Mouse (Mus musculus): ENCODE measurements around the gene Fbln2. TPM values are rescaled to one million over a fixed set of nuclear protein-coding genes. Genes with fewer than 3 reads are reported as not detected.

The Fbln2 gene
- total and polyA plus RNA-seq, 3 experiments = 0.81 TPM; not detected in 2

- Histone ChIP-seq H3K9ac (ENCODE audit: insufficient read depth, low read depth) (no peak overlapping the region), H3K4me3 (replicated peaks in 1 of 3; ENCODE audit: low read depth in 2 of 3, low read length in 2 of 3, poor library complexity in 1 of 3) (no peak overlapping the region), H3K9me3 (replicated peaks; ENCODE audit: low read length) (no peaks in the 10 kb centered on the region), H3K27me3 (replicated peaks) (peaks cover 98% of the 10 kb centered on the region), H3K36me3 (replicated peaks in 1 of 2; ENCODE audit: control insufficient read depth in 1 of 2, insufficient read depth in 1 of 2, low read length in 1 of 2) (no peaks in the 10 kb centered on the region), H3K4me1 (ENCODE audit: control insufficient read depth in 1 of 2, insufficient read depth in 2 of 2) (no peaks in the 10 kb centered on the region), H3K27ac (ENCODE audit: insufficient read depth, low read depth) (no peak overlapping the region), H3K4me2 (ENCODE audit: insufficient read depth, low read depth, poor library complexity, severe bottlenecking) (no peak overlapping the region), H3K79me2 (replicated peaks; ENCODE audit: control insufficient read depth, extremely low read depth, insufficient read depth, poor library complexity, severe bottlenecking) (no peaks in the 10 kb centered on the region)
- dilution Hi-C loops (cut with MboI; ENCODE audit: extremely low pct_ligation_motif_present, extremely low pct_unique_long_range_greater_than_20kb, low sequenced_read_pairs) (no loop called here), in situ Hi-C loops (cut with MboI; ENCODE audit: low pct_ligation_motif_present, low pct_unique_long_range_greater_than_20kb, low sequenced_read_pairs) (no loop called here)
- DNase-seq (ENCODE audit: extremely low read depth) = no peak
- TF ChIP-seq MXI1 (IDR thresholded peaks at IDR 0.05; ENCODE audit: low read depth, low read length) (no peak), SMC3 (IDR thresholded peaks at IDR 0.05; ENCODE audit: low read depth, low read length) (no peak)
Measured at GRCm38 (mm10) chr6:91187871-91188270, 24.4 kb upstream of the Fbln2 start.

GRCm38 (mm10) chr6:91189971-91190370, 22.3 kb upstream of the Fbln2 start:
- in situ Hi-C loops (cut with MboI; ENCODE audit: low pct_ligation_motif_present, low pct_unique_long_range_greater_than_20kb, low sequenced_read_pairs) = no loop called here
- H3K36me3 ChIP-seq (replicated peaks in 1 of 2; ENCODE audit: control insufficient read depth in 1 of 2, insufficient read depth in 1 of 2, low read length in 1 of 2) = no peaks in the 10 kb centered on the region
- no peaks in the 10 kb centered on the region for H3K79me2 ChIP-seq (replicated peaks; ENCODE audit: control insufficient read depth, extremely low read depth, insufficient read depth, poor library complexity, severe bottlenecking)
- no peak overlapping the region for H3K9ac ChIP-seq (ENCODE audit: insufficient read depth, low read depth)
- DNase-seq (ENCODE audit: extremely low read depth) = no peak
- H3K9me3 ChIP-seq (replicated peaks; ENCODE audit: low read length) = no peaks in the 10 kb centered on the region
- dilution Hi-C loops (cut with MboI; ENCODE audit: extremely low pct_ligation_motif_present, extremely low pct_unique_long_range_greater_than_20kb, low sequenced_read_pairs) = no loop called here
- no peaks in the 10 kb centered on the region for H3K4me1 ChIP-seq (ENCODE audit: control insufficient read depth in 1 of 2, insufficient read depth in 2 of 2)
- no peak overlapping the region for H3K4me3 ChIP-seq (replicated peaks in 1 of 3; ENCODE audit: low read depth in 2 of 3, low read length in 2 of 3, poor library complexity in 1 of 3)
- no peak overlapping the region for H3K27ac ChIP-seq (ENCODE audit: insufficient read depth, low read depth)
- no peak overlapping the region for H3K4me2 ChIP-seq (ENCODE audit: insufficient read depth, low read depth, poor library complexity, severe bottlenecking)
- peaks cover 98% of the 10 kb centered on the region for H3K27me3 ChIP-seq (replicated peaks)
- TF ChIP-seq RCOR1 (conservative IDR thresholded peaks at IDR 0.05; ENCODE audit: low read depth, low read length) (no peak), PAX5 (IDR thresholded peaks at IDR 0.05; ENCODE audit: low read length) (no peak), NRF1 (IDR thresholded peaks at IDR 0.05; ENCODE audit: low read depth, low read length) (no peak), IRF4 (IDR thresholded peaks at IDR 0.05; ENCODE audit: low read depth, low read length) (no peak), CHD1 (IDR thresholded peaks at IDR 0.05; ENCODE audit: low read depth, low read length) (no peak), RAD21 (IDR thresholded peaks at IDR 0.05; ENCODE audit: low read depth, low read length) (no peak)

GRCm38 (mm10) chr6:91191465-91191864, 20.8 kb upstream of the Fbln2 start:
- DNase-seq (ENCODE audit: extremely low read depth) = no peak
- H3K4me2 ChIP-seq (ENCODE audit: insufficient read depth, low read depth, poor library complexity, severe bottlenecking) = no peak overlapping the region
- H3K9me3 ChIP-seq (replicated peaks; ENCODE audit: low read length) = no peaks in the 10 kb centered on the region
- H3K4me3 ChIP-seq (replicated peaks in 1 of 3; ENCODE audit: low read depth in 2 of 3, low read length in 2 of 3, poor library complexity in 1 of 3) = no peak overlapping the region
- H3K27ac ChIP-seq (ENCODE audit: insufficient read depth, low read depth) = no peak overlapping the region
- H3K4me1 ChIP-seq (ENCODE audit: control insufficient read depth in 1 of 2, insufficient read depth in 2 of 2) = no peaks in the 10 kb centered on the region
- H3K9ac ChIP-seq (ENCODE audit: insufficient read depth, low read depth) = no peak overlapping the region
- dilution Hi-C loops (cut with MboI; ENCODE audit: extremely low pct_ligation_motif_present, extremely low pct_unique_long_range_greater_than_20kb, low sequenced_read_pairs) = no loop called here
- in situ Hi-C loops (cut with MboI; ENCODE audit: low pct_ligation_motif_present, low pct_unique_long_range_greater_than_20kb, low sequenced_read_pairs) = no loop called here
- TF ChIP-seq E2F4 (IDR thresholded peaks at IDR 0.05; ENCODE audit: insufficient replicate concordance, low read depth, low read length) (no peak), ZMIZ1 (IDR thresholded peaks at IDR 0.05; ENCODE audit: low read depth, low read length) (no peak), BHLHE40 (IDR thresholded peaks at IDR 0.05; ENCODE audit: low read depth, low read length) (no peak), ZC3H11A (IDR thresholded peaks at IDR 0.05; ENCODE audit: low read depth, low read length) (no peak), JUND (conservative IDR thresholded peaks at IDR 0.05; ENCODE audit: low read depth, low read length) (no peak), USF1 (IDR thresholded peaks at IDR 0.05; ENCODE audit: low read depth, low read length) (no peak), MAZ (IDR thresholded peaks at IDR 0.05; ENCODE audit: low read depth, low read length) (no peak), USF2 (conservative IDR thresholded peaks at IDR 0.05; ENCODE audit: low read depth, low read length) (no peak), CHD1 (IDR thresholded peaks at IDR 0.05; ENCODE audit: low read depth, low read length) (no peak), NELFE (IDR thresholded peaks at IDR 0.05; ENCODE audit: low read depth, low read length) (no peak), PAX5 (IDR thresholded peaks at IDR 0.05; ENCODE audit: low read length) (no peak)
- H3K36me3 ChIP-seq (replicated peaks in 1 of 2; ENCODE audit: control insufficient read depth in 1 of 2, insufficient read depth in 1 of 2, low read length in 1 of 2) = no peaks in the 10 kb centered on the region
- peaks cover 99% of the 10 kb centered on the region for H3K27me3 ChIP-seq (replicated peaks)
- no peaks in the 10 kb centered on the region for H3K79me2 ChIP-seq (replicated peaks; ENCODE audit: control insufficient read depth, extremely low read depth, insufficient read depth, poor library complexity, severe bottlenecking)

Data from CH12.LX (cell line).